Mouse (Mus musculus) heart, embryonic 10.5 days (tissue): Measurements from ENCODE around the gene Chrm2. TPM values are rescaled to one million over a fixed set of nuclear protein-coding genes. Genes with fewer than 3 reads are reported as not detected.

Experiments used
- DNase-seq: peaks from one replicate; pipeline ENCODE4 v3.0.0-alpha.2; 2017; ENCODE audit warnings: low spot score
- H3K27ac ChIP-seq: fragments of 300-500 bp; sonication (generic); 2 replicates; pipeline ENCODE4 v1.5.1; 2016; ENCODE audit warnings: mild to moderate bottlenecking
- H3K27me3 ChIP-seq: fragments of 300-500 bp; sonication (generic); 2 replicates; pipeline ENCODE4 v1.6.1; 2016; ENCODE audit warnings: mild to moderate bottlenecking; ENCODE audit not compliant: poor library complexity, insufficient read depth, severe bottlenecking
- H3K36me3 ChIP-seq: fragments of 300-500 bp; sonication (generic); 2 replicates; pipeline ENCODE4 v1.6.1; 2016; ENCODE audit warnings: mild to moderate bottlenecking, moderate library complexity
- H3K4me1 ChIP-seq: fragments of 300-500 bp; sonication (generic); 2 replicates; pipeline ENCODE4 v1.6.1; 2016; ENCODE audit warnings: mild to moderate bottlenecking
- H3K4me3 ChIP-seq: fragments of 300-500 bp; sonication (generic); 2 replicates; pipeline ENCODE4 v1.5.1; 2016; ENCODE audit warnings: mild to moderate bottlenecking, moderate library complexity
- H3K9me3 ChIP-seq: fragments of 300-500 bp; sonication (generic); 2 replicates; pipeline ENCODE4 v1.6.1; 2016; ENCODE audit warnings: mild to moderate bottlenecking, moderate library complexity
- WGBS: fragments of 180-500 bp; shearing (Covaris S2); methylation state at CpG from one replicate; pipeline ENCODE4 v1.1.7; 2016; 5-methylcytosine and 5-hydroxymethylcytosine counted together
- polyA plus RNA-seq: library from polyadenylated mRNA; unstranded; fragments of >200 nt; fragmentation: Nextera tagmentation; extraction: Ambion mirVana; gene quantifications from 2 replicates; pipeline ENCODE4 v1.2.1, GENCODE M21; 2016

Gene Chrm2
- 2.0 and 4.7 TPM in 2 replicates for polyA plus RNA-seq

DNA sequence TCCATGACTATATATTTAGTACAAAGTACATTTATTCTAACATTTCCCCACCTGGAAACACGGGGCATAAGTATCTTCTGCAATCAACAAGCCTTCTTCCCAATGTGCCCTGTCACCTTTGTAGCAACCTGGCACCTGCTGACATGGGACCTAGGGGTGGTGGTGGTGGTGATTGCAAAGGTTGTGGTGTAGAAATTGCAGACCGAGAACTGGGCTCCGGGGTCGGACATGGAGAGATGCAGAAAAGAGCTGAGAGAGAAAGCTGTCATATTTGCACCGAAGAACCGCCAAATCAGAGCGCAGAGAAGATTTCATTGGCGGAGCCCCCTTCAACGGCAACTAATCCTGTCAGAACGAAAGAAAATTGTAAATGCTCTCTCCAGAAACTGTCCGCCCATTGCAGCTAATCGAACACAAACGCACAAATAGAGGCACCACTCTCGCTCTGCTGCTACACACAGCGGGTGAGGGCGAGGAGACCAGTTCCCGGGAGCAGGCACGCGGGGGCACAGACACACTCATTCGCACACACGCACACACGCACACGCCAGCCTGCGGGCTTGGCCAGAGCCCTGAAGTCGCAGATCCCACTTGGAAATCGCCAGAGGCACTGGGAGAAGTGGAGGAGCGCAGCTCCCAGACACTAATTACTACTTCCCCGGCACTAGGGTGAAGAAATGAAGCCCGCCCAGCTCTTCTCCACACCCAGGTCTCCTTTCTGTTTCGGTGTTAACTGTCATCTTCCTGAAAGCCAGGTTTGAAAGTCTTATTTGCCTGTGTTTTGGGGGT lies at the start of gene Chrm2:
TSS of gene Chrm2 (plus strand) at position 473 of the 789 bp plus-strand sequence.
- peaks cover 39% of the 10 kb centered on the region for H3K27me3 ChIP-seq
- H3K4me1 ChIP-seq: peaks cover 20% of the 10 kb centered on the region
- peak within 1 kb of the TSS; percentile 75 for H3K27ac ChIP-seq
- no peaks in the 10 kb centered on the region for H3K36me3 ChIP-seq
- 4% methylated on average over 30 of the region's 30 CpGs for WGBS
- H3K4me3 ChIP-seq: peak within 1 kb of the TSS; percentile 67
- H3K9me3 ChIP-seq: no peaks in the 10 kb centered on the region
- DNase-seq: peak; percentile 75

- Histone ChIP-seq H3K27ac (no peak overlapping the region), H3K4me3 (no peak overlapping the region), H3K4me1 (no peaks in the 10 kb centered on the region), H3K9me3 (no peaks in the 10 kb centered on the region), H3K36me3 (no peaks in the 10 kb centered on the region), H3K27me3 (no peaks in the 10 kb centered on the region)
- no peak for DNase-seq
- WGBS: 78% methylated on average over 2 of the region's 2 CpGs
Measured at GRCm38 (mm10) chr6:36373983-36374382, 13.9 kb upstream of the Chrm2 start.

DNA sequence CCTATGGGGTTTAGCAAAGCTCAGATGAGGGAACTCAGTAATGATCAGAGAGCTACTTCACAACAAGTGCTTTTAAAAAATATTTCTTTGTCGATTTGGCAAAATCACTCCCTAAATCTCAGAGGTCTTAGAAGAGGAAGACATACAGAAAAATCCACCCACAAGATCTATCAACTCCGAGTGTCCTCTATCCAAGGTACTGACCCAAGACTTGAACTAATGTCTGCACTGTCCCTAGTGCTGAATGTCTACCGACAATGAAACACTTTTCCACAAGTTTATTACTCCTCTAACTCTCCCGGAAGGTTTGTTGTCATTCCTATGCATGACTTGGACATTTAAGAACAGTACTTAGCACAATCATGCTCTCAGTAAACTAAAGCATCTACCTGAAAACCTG lies 9.9 kb upstream of the Chrm2 start:
- no peak overlapping the region for H3K27ac ChIP-seq
- H3K4me3 ChIP-seq: no peak overlapping the region
- H3K36me3 ChIP-seq: no peaks in the 10 kb centered on the region
- no peaks in the 10 kb centered on the region for H3K9me3 ChIP-seq
- no peaks in the 10 kb centered on the region for H3K4me1 ChIP-seq
- no peak for DNase-seq
- 55% methylated on average over 4 of the region's 4 CpGs for WGBS
- H3K27me3 ChIP-seq: no peaks in the 10 kb centered on the region

GRCm38 (mm10) chr6:36384102-36384501 lies 3.8 kb upstream of the Chrm2 start:
- H3K4me3 ChIP-seq: no peak overlapping the region
- whole genome bisulfite sequencing: 53% methylated on average over 3 of the region's 3 CpGs
- no peaks in the 10 kb centered on the region for H3K9me3 ChIP-seq
- H3K27me3 ChIP-seq: peaks cover 20% of the 10 kb centered on the region
- no peaks in the 10 kb centered on the region for H3K36me3 ChIP-seq
- H3K27ac ChIP-seq: no peak overlapping the region
- DNase-seq: no peak
- H3K4me1 ChIP-seq: peaks cover 10% of the 10 kb centered on the region

DNA sequence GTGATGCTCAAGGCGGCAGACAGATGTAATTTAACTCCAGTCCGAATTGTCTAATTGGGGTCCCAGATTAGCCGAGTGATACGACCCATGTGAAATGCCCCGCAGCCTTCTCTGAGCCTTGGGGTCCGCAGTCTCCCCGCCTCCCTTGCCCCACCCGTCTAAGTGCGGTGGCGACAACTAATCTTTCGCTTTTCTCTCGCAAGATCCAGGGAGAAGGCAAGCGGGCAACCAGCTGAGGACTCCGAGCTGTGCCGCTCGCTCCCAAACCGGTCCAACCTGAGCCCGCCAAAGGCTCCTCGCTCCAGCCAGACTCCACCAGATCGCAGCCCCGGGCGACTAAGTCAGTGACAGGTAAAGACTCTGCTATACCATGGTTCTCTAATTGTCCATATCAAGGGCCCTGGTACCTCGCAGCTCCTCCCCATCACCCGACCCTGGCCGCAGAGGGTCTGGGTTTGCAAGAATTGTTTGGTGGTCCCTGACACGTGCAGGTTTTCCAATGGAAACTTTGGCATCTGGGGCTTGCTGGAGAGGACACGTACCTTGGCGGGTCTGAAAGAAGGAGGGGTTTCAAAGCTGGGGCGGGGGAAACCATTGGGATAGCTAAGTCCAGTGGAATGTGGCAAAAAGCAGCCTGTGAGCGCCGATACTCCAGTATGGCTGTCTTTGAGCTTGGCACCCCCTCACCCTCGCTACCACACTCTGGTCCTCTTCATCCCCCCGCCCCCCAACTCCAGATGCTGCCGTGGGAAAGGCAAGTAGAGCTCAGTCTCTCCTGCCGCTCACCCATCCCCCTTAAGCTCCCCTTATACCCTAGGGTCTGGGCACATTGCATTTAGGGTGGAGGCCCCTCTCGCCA lies 746 bp downstream of the Chrm2 start:
- WGBS: 1% methylated on average over 36 of the region's 36 CpGs
- H3K4me3 ChIP-seq: peak overlapping the region; percentile 67
- no peaks in the 10 kb centered on the region for H3K36me3 ChIP-seq
- no peak for DNase-seq
- H3K27me3 ChIP-seq: peaks cover 39% of the 10 kb centered on the region
- H3K4me1 ChIP-seq: peaks cover 20% of the 10 kb centered on the region
- H3K9me3 ChIP-seq: no peaks in the 10 kb centered on the region
- peak overlapping the region; percentile 75 for H3K27ac ChIP-seq

GRCm38 (mm10) chr6:36389260-36389965 lies 1.5 kb downstream of the Chrm2 start:
- no peaks in the 10 kb centered on the region for H3K36me3 ChIP-seq
- peaks cover 20% of the 10 kb centered on the region for H3K4me1 ChIP-seq
- 27% methylated on average over 20 of the region's 20 CpGs for WGBS
- H3K4me3 ChIP-seq: peak overlapping the region; percentile 67
- H3K27ac ChIP-seq: peak overlapping the region; percentile 75
- H3K27me3 ChIP-seq: peaks cover 39% of the 10 kb centered on the region
- H3K9me3 ChIP-seq: no peaks in the 10 kb centered on the region
- DNase-seq: no peak

- no peak for DNase-seq
- Histone ChIP-seq H3K27ac (no peak overlapping the region), H3K27me3 (peaks cover 22% of the 10 kb centered on the region), H3K9me3 (no peaks in the 10 kb centered on the region), H3K4me3 (no peak overlapping the region), H3K4me1 (peaks cover 17% of the 10 kb centered on the region), H3K36me3 (no peaks in the 10 kb centered on the region)
- 64% methylated on average over 4 of the region's 4 CpGs for WGBS
Measured at GRCm38 (mm10) chr6:36393705-36394104, 5.8 kb downstream of the Chrm2 start.

DNA sequence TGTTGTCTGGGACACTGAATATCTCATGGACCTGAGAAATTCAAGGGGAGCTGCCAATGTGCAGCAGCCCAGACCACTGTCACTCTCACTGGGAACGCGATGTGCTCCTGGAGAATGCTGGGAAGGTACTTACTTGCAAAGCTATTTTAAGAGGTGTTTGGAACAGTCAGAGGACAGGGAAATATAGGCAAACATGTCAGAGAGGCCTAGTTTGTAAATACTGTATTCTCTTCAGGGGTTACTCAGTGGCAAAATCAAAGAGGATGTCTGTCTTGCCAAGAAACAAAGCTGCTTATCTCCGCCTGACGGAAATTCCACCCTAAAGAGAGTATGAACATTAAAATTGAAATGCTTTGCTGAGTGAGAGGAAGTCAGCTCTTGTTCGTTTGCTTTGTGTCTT lies 17.3 kb downstream of the Chrm2 start:
- peak; percentile 78 for DNase-seq
- peak overlapping the region; percentile 76 for H3K27ac ChIP-seq
- WGBS: 33% methylated on average over 5 of the region's 5 CpGs

GRCm38 (mm10) chr6:36409016-36409415 lies 21.1 kb downstream of the Chrm2 start:
- H3K27ac ChIP-seq: no peak overlapping the region
- no peaks in the 10 kb centered on the region for H3K9me3 ChIP-seq
- peaks cover 8% of the 10 kb centered on the region; the same call in 1 of the 2 replicates for H3K4me1 ChIP-seq
- no peaks in the 10 kb centered on the region for H3K36me3 ChIP-seq
- DNase-seq: no peak
- H3K27me3 ChIP-seq: no peaks in the 10 kb centered on the region
- no peak overlapping the region for H3K4me3 ChIP-seq

More for the DNA sequence above, 17.3 kb downstream of the Chrm2 start:
- H3K27me3 ChIP-seq: no peaks in the 10 kb centered on the region
- peaks cover 8% of the 10 kb centered on the region; the same call in 1 of the 2 replicates for H3K4me1 ChIP-seq
- H3K36me3 ChIP-seq: no peaks in the 10 kb centered on the region
- H3K4me3 ChIP-seq: no peak overlapping the region
- no peaks in the 10 kb centered on the region for H3K9me3 ChIP-seq

GRCm38 (mm10) chr6:36410057-36410456 lies 22.2 kb downstream of the Chrm2 start:
- WGBS: 83% methylated on average over 2 of the region's 2 CpGs
- no peaks in the 10 kb centered on the region for H3K36me3 ChIP-seq
- no peak overlapping the region for H3K4me3 ChIP-seq
- H3K27ac ChIP-seq: no peak overlapping the region
- peaks cover 6% of the 10 kb centered on the region; the same call in 1 of the 2 replicates for H3K4me1 ChIP-seq
- no peaks in the 10 kb centered on the region for H3K9me3 ChIP-seq
- no peaks in the 10 kb centered on the region for H3K27me3 ChIP-seq
- no peak for DNase-seq

GRCm38 (mm10) chr6:36419716-36420115 lies 31.8 kb downstream of the Chrm2 start:
- 20% methylated on average over 2 of the region's 2 CpGs for WGBS

DNA sequence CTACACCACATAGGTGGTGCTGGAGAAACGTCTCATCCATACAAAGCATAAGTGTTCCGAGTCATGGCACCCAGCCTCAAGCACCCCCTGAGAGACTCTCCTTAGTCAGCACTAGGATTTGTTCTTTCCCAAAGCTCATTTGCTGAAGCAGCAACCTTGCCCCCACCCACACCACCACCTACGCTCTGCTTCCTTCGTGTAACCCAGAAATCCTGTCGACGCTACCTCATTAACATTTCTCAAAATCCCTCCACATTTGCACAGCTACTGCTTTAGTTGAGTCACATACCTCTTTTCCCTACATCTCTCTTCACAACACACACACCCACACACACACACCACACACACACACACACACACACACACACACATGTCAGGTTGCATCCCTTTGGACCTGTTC lies 50.1 kb downstream of the Chrm2 start:
- H3K9me3 ChIP-seq: no peaks in the 10 kb centered on the region
- H3K4me1 ChIP-seq: no peaks in the 10 kb centered on the region
- no peak overlapping the region for H3K27ac ChIP-seq
- 79% methylated on average over 6 of the region's 6 CpGs for WGBS
- no peaks in the 10 kb centered on the region for H3K36me3 ChIP-seq
- no peaks in the 10 kb centered on the region for H3K27me3 ChIP-seq
- DNase-seq: no peak
- no peak overlapping the region for H3K4me3 ChIP-seq

More at GRCm38 (mm10) chr6:36419716-36420115, 31.8 kb downstream of the Chrm2 start:
- Histone ChIP-seq H3K36me3 (no peaks in the 10 kb centered on the region), H3K27me3 (no peaks in the 10 kb centered on the region), H3K27ac (peak overlapping the region; percentile 49), H3K4me1 (peaks cover 9% of the 10 kb centered on the region; the same call in 1 of the 2 replicates), H3K9me3 (no peaks in the 10 kb centered on the region), H3K4me3 (no peak overlapping the region)
- no peak for DNase-seq
